Mouse (Mus musculus): ENCODE measurements around the gene H2-D1. TPM values are rescaled to one million over a fixed set of nuclear protein-coding genes. Genes with fewer than 3 reads are reported as not detected.

Gene H2-D1
- total RNA-seq, 2 experiments from 2014 or later = 77.3 to 77.5 TPM

- intact Hi-C loops (cut with DNase I) = no loop called here
These were observed 25.5 kb upstream of the H2-D1 start for GRCm38 (mm10) chr17:35236996-35237395.

GRCm38 (mm10) chr17:35237504-35237903 lies 25.0 kb upstream of the H2-D1 start:
- intact Hi-C loops (cut with DNase I) = no loop called here
- no peak for DNase-seq

More at GRCm38 (mm10) chr17:35236996-35237395, 25.5 kb upstream of the H2-D1 start:
- DNase-seq = no peak

GRCm38 (mm10) chr17:35239700-35240099 lies 22.8 kb upstream of the H2-D1 start:
- DNase-seq = no peak
- intact Hi-C loops (cut with DNase I) = loop anchor here (5.0 to 10.0 kb wide), 2 partner anchors 387 to 1125 kb away; partner anchors contain the start of genes H2-DMa, Nelfe and Skiv2l

GRCm38 (mm10) chr17:35240384-35241304 lies 21.9 kb upstream of the H2-D1 start:
- intact Hi-C loops (cut with DNase I) = loop anchor here (5.0 to 10.0 kb wide), 2 partner anchors 388 to 1126 kb away; partner anchors contain the start of genes H2-DMa, Nelfe and Skiv2l
- no peak for DNase-seq

GRCm38 (mm10) chr17:35241305-35242014 lies 21.1 kb upstream of the H2-D1 start, which contains the start of gene Ddx39b:
TSS of gene Ddx39b (plus strand) at chr17:35241746.
- intact Hi-C loops (cut with DNase I) = loop anchor here (5.0 to 10.0 kb wide), 2 partner anchors 389 to 1127 kb away; partner anchors contain the start of genes H2-DMa, Nelfe and Skiv2l
- DNase-seq = peak; percentile 97

- peak; percentile 39 to 73 for DNase-seq
- intact Hi-C loops (cut with DNase I) = loop anchor here (5.0 to 10.0 kb wide), 2 partner anchors 390 to 1127 kb away; partner anchors contain the start of genes H2-DMa, Nelfe and Skiv2l
These were observed 20.3 kb upstream of the H2-D1 start for GRCm38 (mm10) chr17:35242015-35242941.

- intact Hi-C loops (cut with DNase I) = loop anchor here (5.0 to 10.0 kb wide), 2 partner anchors 391 to 1128 kb away; partner anchors contain the start of genes H2-DMa, Nelfe and Skiv2l
- DNase-seq = peak; percentile 63 to 73
These were observed 19.4 kb upstream of the H2-D1 start for GRCm38 (mm10) chr17:35243086-35243485.

GRCm38 (mm10) chr17:35244999-35245398 lies 17.5 kb upstream of the H2-D1 start:
- intact Hi-C loops (cut with DNase I) = loop anchor here (5.0 to 10.0 kb wide), 2 partner anchors 393 to 1130 kb away; partner anchors contain the start of genes H2-DMa, Nelfe and Skiv2l

GRCm38 (mm10) chr17:35245731-35246623 lies 16.6 kb upstream of the H2-D1 start:
- DNase-seq = no peak
- intact Hi-C loops (cut with DNase I) = loop anchor here (10.0 kb wide), 1 partner anchor 1131 kb away; the partner anchor contains the start of gene H2-DMa

More at GRCm38 (mm10) chr17:35244999-35245398, 17.5 kb upstream of the H2-D1 start:
- DNase-seq = no peak

GRCm38 (mm10) chr17:35247144-35247543 lies 15.4 kb upstream of the H2-D1 start:
- no peak for DNase-seq
- intact Hi-C loops (cut with DNase I) = loop anchor here (10.0 kb wide), 1 partner anchor 1132 kb away; the partner anchor contains the start of gene H2-DMa

GRCm38 (mm10) chr17:35248986-35249385 lies 13.5 kb upstream of the H2-D1 start:
- intact Hi-C loops (cut with DNase I) = loop anchor here (10.0 kb wide), 1 partner anchor 1134 kb away; the partner anchor contains the start of gene H2-DMa
- DNase-seq = no peak

- intact Hi-C loops (cut with DNase I) = loop anchor here (10.0 kb wide), 1 partner anchor 1135 kb away; the partner anchor contains the start of gene H2-DMa
- DNase-seq = no peak
These were observed 12.9 kb upstream of the H2-D1 start for GRCm38 (mm10) chr17:35249451-35250197.

- no peak for DNase-seq
- intact Hi-C loops (cut with DNase I) = no loop called here
These were observed 12.0 kb upstream of the H2-D1 start for GRCm38 (mm10) chr17:35250348-35251120.

GRCm38 (mm10) chr17:35251162-35251719 lies 11.3 kb upstream of the H2-D1 start:
- DNase-seq = no peak
- intact Hi-C loops (cut with DNase I) = no loop called here

GRCm38 (mm10) chr17:35251981-35252380 lies 10.5 kb upstream of the H2-D1 start:
- intact Hi-C loops (cut with DNase I) = no loop called here
- no peak for DNase-seq

- DNase-seq = no peak
- intact Hi-C loops (cut with DNase I) = no loop called here
These were observed 9.8 kb upstream of the H2-D1 start for GRCm38 (mm10) chr17:35252619-35253292.

Data from heart, postnatal 14 days (tissue).